Mouse (Mus musculus): ENCODE measurements around the gene Rps3a1. TPM values are rescaled to one million over a fixed set of nuclear protein-coding genes. Genes with fewer than 3 reads are reported as not detected.

Gene Rps3a1
- total RNA-seq (2014; fragmentation: Nextera tagmentation), result 451 and 470 TPM in 2 replicates
- total RNA-seq (2017), result 886 and 1,461 TPM in 2 replicates
- polyA plus RNA-seq (2012), result 23.2 and 80.9 TPM in 2 replicates

DNA sequence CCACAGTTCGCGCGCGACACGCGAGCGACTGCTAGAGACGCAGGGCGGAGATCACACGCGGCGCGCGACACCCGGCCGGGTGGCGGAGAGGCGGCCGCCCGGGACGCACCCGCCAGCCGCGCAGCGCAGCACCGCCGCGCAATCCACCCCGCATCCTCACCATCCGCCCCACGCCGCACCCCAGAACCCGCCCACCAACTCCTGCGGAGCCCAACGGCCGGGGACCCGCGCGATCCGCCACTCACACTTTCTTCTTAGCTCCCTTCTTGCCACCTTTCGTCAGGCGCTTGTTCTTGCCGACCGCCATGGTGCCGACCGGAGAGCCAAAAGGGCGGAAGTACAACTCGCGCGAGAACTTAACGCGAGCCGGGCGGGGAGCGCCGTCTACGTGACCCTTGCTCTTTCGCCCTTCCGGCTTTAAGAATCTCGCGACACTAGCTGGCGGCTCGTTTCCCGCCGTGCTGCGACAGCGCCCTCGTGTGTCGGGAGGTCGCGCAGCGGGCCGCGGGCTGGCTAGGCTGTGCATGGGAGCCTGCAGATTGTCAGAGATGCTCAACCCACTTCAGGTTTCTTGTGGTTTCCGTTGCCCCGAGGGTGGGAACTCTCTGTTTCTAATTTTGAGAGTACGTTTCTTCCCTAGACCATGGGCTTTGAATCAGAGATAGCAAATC, at the start of gene Rps3a1:
Rps3a1 (minus strand) TSS at position 440 of the 671 bp plus-strand sequence.
- peaks cover 50% of the 10 kb centered on the region for H3K36me3 ChIP-seq (replicated peaks)
- H3K4me1 ChIP-seq (ENCODE audit: insufficient read depth, low read depth, low read length), result peaks cover 33% of the 10 kb centered on the region
- TF ChIP-seq CTCF (IDR thresholded peaks at IDR 0.05; ENCODE audit: low read depth, low read length) (peak; percentile 87), GATA2 (IDR thresholded peaks at IDR 0.05; ENCODE audit: borderline replicate concordance, low read depth, low read length) (no peak)
- peak; percentile 81 for ATAC-seq (ENCODE audit: extremely low read depth, insufficient number of reproducible peaks, low FRiP score, poor library complexity, severe bottlenecking)
- H3K4me3 ChIP-seq (ENCODE audit: low read depth, low read length), result peak within 1 kb of the TSS; percentile 96
- no peaks in the 10 kb centered on the region for H3K9me3 ChIP-seq (replicated peaks)
- no peaks in the 10 kb centered on the region for H3K27me3 ChIP-seq (ENCODE audit: insufficient read depth, low read length)
- DNase-seq (ENCODE audit: low spot score), result peak; percentile 83

DNA sequence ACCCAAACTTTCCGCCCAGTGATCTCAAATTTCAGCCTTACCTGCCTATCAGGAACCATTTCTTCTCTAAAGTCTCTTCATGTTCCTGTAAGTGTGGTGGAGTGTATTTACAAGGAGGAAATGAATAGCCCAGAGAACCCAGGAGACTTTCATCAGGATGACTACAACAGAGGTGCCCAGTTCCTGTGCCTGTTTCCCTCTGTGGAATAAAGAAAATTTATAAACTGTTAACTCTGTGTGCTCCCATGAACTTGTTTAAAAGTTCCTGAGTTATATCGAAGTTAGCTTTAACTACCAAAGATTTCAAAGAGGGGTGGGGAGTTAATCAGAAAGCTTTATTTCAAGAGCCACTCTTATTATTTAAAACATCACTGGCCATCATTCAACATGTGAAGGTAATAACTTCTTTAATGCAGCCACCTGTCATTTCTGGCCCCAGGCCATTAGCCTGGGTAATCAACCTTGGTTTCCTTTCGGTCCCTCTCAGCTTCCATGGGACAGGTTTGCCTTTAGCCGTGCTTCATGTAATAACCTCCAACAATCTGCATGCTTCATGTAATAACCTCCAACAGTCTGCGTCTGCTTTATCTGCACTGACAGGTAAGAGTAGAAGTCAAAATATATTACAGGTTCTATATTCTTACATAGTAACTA, 45.4 kb upstream of the Rps3a1 start:
- H3K27me3 ChIP-seq (ENCODE audit: insufficient read depth, low read length), result peaks cover 37% of the 10 kb centered on the region
- H3K4me3 ChIP-seq (ENCODE audit: low read depth, low read length), result no peak overlapping the region
- H3K36me3 ChIP-seq (replicated peaks), result no peaks in the 10 kb centered on the region
- TF ChIP-seq GATA2 (IDR thresholded peaks at IDR 0.05; ENCODE audit: borderline replicate concordance, low read depth, low read length), result no peak
- no peak for TF ChIP-seq GATA1 (IDR thresholded peaks at IDR 0.05; ENCODE audit: borderline replicate concordance, low read length)
- no peak for TF ChIP-seq TAL1 (conservative IDR thresholded peaks at IDR 0.05; ENCODE audit: low read depth, low read length)
- no peak for TF ChIP-seq POLR2AphosphoS5 (IDR thresholded peaks at IDR 0.05; ENCODE audit: insufficient replicate concordance, low read depth, low read length)
- no peak for TF ChIP-seq CTCF (IDR thresholded peaks at IDR 0.05; ENCODE audit: low read depth, low read length)
- DNase-seq (ENCODE audit: low spot score), result no peak
- H3K9me3 ChIP-seq (replicated peaks), result no peaks in the 10 kb centered on the region
- ATAC-seq (ENCODE audit: extremely low read depth, insufficient number of reproducible peaks, low FRiP score, poor library complexity, severe bottlenecking), result no peak
- H3K4me1 ChIP-seq (ENCODE audit: insufficient read depth, low read depth, low read length), result no peaks in the 10 kb centered on the region

- peaks cover 38% of the 10 kb centered on the region for H3K27me3 ChIP-seq (ENCODE audit: insufficient read depth, low read length)
- DNase-seq (ENCODE audit: low spot score), result no peak
- no peak for ATAC-seq (ENCODE audit: extremely low read depth, insufficient number of reproducible peaks, low FRiP score, poor library complexity, severe bottlenecking)
Measured at GRCm38 (mm10) chr3:86184546-86184945, 42.0 kb upstream of the Rps3a1 start.

DNA sequence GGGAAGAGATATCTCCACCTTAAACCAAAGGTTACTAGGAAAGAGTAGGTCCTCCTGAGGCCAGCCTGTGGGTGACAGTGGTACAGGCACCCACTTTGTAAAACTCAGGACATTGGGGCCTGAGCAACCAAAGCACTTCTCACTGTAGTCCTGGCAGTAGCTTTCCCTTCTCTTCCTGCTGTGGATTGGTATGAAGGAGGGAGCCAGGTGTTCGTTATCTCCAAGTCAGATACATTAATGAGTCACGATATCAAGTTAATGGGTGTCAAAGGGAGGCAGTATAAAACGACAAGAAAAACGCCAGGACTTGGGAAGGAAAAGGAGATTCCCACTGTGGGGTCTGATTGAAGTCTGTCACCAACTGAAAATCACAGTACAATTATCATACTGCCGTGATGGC, 38.6 kb upstream of the Rps3a1 start:
- TF ChIP-seq GATA2 (IDR thresholded peaks at IDR 0.05; ENCODE audit: borderline replicate concordance, low read depth, low read length) (no peak), GATA1 (IDR thresholded peaks at IDR 0.05; ENCODE audit: borderline replicate concordance, low read length) (no peak), POLR2AphosphoS5 (IDR thresholded peaks at IDR 0.05; ENCODE audit: insufficient replicate concordance, low read depth, low read length) (no peak), TAL1 (conservative IDR thresholded peaks at IDR 0.05; ENCODE audit: low read depth, low read length) (no peak), CTCF (IDR thresholded peaks at IDR 0.05; ENCODE audit: low read depth, low read length) (no peak)
- Histone ChIP-seq H3K27me3 (ENCODE audit: insufficient read depth, low read length) (peaks cover 17% of the 10 kb centered on the region), H3K4me1 (ENCODE audit: insufficient read depth, low read depth, low read length) (no peaks in the 10 kb centered on the region), H3K36me3 (replicated peaks) (no peaks in the 10 kb centered on the region), H3K9me3 (replicated peaks) (no peaks in the 10 kb centered on the region), H3K4me3 (ENCODE audit: low read depth, low read length) (no peak overlapping the region)
- no peak for ATAC-seq (ENCODE audit: extremely low read depth, insufficient number of reproducible peaks, low FRiP score, poor library complexity, severe bottlenecking)
- DNase-seq (ENCODE audit: low spot score), result no peak

More at GRCm38 (mm10) chr3:86184546-86184945, 42.0 kb upstream of the Rps3a1 start:
- Histone ChIP-seq H3K36me3 (replicated peaks) (no peaks in the 10 kb centered on the region), H3K9me3 (replicated peaks) (no peaks in the 10 kb centered on the region), H3K4me1 (ENCODE audit: insufficient read depth, low read depth, low read length) (no peaks in the 10 kb centered on the region), H3K4me3 (ENCODE audit: low read depth, low read length) (no peak overlapping the region)
- TF ChIP-seq GATA2 (IDR thresholded peaks at IDR 0.05; ENCODE audit: borderline replicate concordance, low read depth, low read length) (no peak), CTCF (IDR thresholded peaks at IDR 0.05; ENCODE audit: low read depth, low read length) (no peak), GATA1 (IDR thresholded peaks at IDR 0.05; ENCODE audit: borderline replicate concordance, low read length) (no peak), TAL1 (conservative IDR thresholded peaks at IDR 0.05; ENCODE audit: low read depth, low read length) (no peak), POLR2AphosphoS5 (IDR thresholded peaks at IDR 0.05; ENCODE audit: insufficient replicate concordance, low read depth, low read length) (no peak)

DNA sequence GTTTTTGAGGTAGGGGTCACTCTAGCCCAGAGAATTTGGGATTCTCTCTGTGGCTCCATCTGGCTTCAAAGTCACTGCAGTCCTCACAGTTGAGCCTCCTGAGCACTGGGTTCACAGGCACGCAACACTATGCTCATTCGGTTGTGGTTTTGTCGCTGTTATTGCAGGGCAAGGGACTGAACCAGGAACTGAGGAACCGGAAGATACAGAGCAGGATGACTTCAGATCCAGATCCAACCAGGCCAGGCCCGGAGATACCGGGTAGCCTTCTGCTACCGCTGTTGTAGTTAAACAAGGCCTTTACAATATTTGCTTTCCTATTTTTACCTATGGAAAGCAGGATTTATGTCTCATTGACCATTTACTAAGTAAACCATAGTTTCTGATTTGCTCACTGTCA, 37.2 kb upstream of the Rps3a1 start:
- Histone ChIP-seq H3K27me3 (ENCODE audit: insufficient read depth, low read length) (peaks cover 13% of the 10 kb centered on the region; the same call in 1 of the 2 replicates), H3K4me3 (ENCODE audit: low read depth, low read length) (no peak overlapping the region), H3K4me1 (ENCODE audit: insufficient read depth, low read depth, low read length) (peaks cover 3% of the 10 kb centered on the region; the same call in 1 of the 2 replicates), H3K9me3 (replicated peaks) (no peaks in the 10 kb centered on the region), H3K36me3 (replicated peaks) (no peaks in the 10 kb centered on the region)
- ATAC-seq (ENCODE audit: extremely low read depth, insufficient number of reproducible peaks, low FRiP score, poor library complexity, severe bottlenecking), result no peak
- TF ChIP-seq POLR2AphosphoS5 (IDR thresholded peaks at IDR 0.05; ENCODE audit: insufficient replicate concordance, low read depth, low read length) (no peak), TAL1 (conservative IDR thresholded peaks at IDR 0.05; ENCODE audit: low read depth, low read length) (no peak), GATA1 (IDR thresholded peaks at IDR 0.05; ENCODE audit: borderline replicate concordance, low read length) (no peak), GATA2 (IDR thresholded peaks at IDR 0.05; ENCODE audit: borderline replicate concordance, low read depth, low read length) (no peak), CTCF (IDR thresholded peaks at IDR 0.05; ENCODE audit: low read depth, low read length) (no peak)
- DNase-seq (ENCODE audit: low spot score), result no peak

- Histone ChIP-seq H3K4me3 (ENCODE audit: low read depth, low read length) (no peak overlapping the region), H3K4me1 (ENCODE audit: insufficient read depth, low read depth, low read length) (no peaks in the 10 kb centered on the region), H3K27me3 (ENCODE audit: insufficient read depth, low read length) (peaks cover 35% of the 10 kb centered on the region), H3K36me3 (replicated peaks) (no peaks in the 10 kb centered on the region), H3K9me3 (replicated peaks) (no peaks in the 10 kb centered on the region)
- no peak for ATAC-seq (ENCODE audit: extremely low read depth, insufficient number of reproducible peaks, low FRiP score, poor library complexity, severe bottlenecking)
- no peak for DNase-seq (ENCODE audit: low spot score)
- no peak for TF ChIP-seq CTCF (IDR thresholded peaks at IDR 0.05; ENCODE audit: low read depth, low read length)
- TF ChIP-seq GATA2 (IDR thresholded peaks at IDR 0.05; ENCODE audit: borderline replicate concordance, low read depth, low read length), result no peak
- no peak for TF ChIP-seq POLR2AphosphoS5 (IDR thresholded peaks at IDR 0.05; ENCODE audit: insufficient replicate concordance, low read depth, low read length)
- no peak for TF ChIP-seq TAL1 (conservative IDR thresholded peaks at IDR 0.05; ENCODE audit: low read depth, low read length)
- no peak for TF ChIP-seq GATA1 (IDR thresholded peaks at IDR 0.05; ENCODE audit: borderline replicate concordance, low read length)
Measured at GRCm38 (mm10) chr3:86168841-86169425, 26.4 kb upstream of the Rps3a1 start.

Data from G1E (cell line).